Mouse (Mus musculus) cerebellum, adult 8-10 months (tissue): ENCODE data around the gene Clec1a.

Source experiments
- DNase-seq: peaks from one replicate; pipeline ENCODE4 v3.0.0; 2022

Clec1a gene

GRCm38 (mm10) chr6:129403391-129403790, 48.4 kb downstream of the Clec1a start:
- DNase-seq: no peak

- DNase-seq: no peak
Observed at GRCm38 (mm10) chr6:129402404-129402803, 49.4 kb downstream of the Clec1a start.

- no peak for DNase-seq
Observed at GRCm38 (mm10) chr6:129399945-129400344, 51.9 kb downstream of the Clec1a start.

- DNase-seq: no peak
Observed at GRCm38 (mm10) chr6:129396997-129397396, 54.8 kb downstream of the Clec1a start, which contains the start of gene Clec1b. Gene Clec1b, plus strand, starts transcription at chr6:129397297.

GRCm38 (mm10) chr6:129393732-129394131, 58.1 kb downstream of the Clec1a start:
- no peak for DNase-seq

GRCm38 (mm10) chr6:129393087-129393720, 58.6 kb downstream of the Clec1a start:
- no peak for DNase-seq

- no peak for DNase-seq
Observed at GRCm38 (mm10) chr6:129385774-129386173, 66.0 kb downstream of the Clec1a start, which contains the start of gene Clec12b. Gene Clec12b, minus strand, starts transcription at chr6:129385874.

GRCm38 (mm10) chr6:129385000-129385399, 66.8 kb downstream of the Clec1a start:
- no peak for DNase-seq

GRCm38 (mm10) chr6:129383466-129383865, 68.3 kb downstream of the Clec1a start:
- DNase-seq: no peak

- DNase-seq: no peak
Observed at GRCm38 (mm10) chr6:129381736-129382135, 70.1 kb downstream of the Clec1a start.

GRCm38 (mm10) chr6:129380454-129380853, 71.3 kb downstream of the Clec1a start:
- no peak for DNase-seq

- DNase-seq: no peak
Observed at GRCm38 (mm10) chr6:129374937-129375471, 76.8 kb downstream of the Clec1a start.
